Comparison of ENCODE assay signal across 10 mouse cellular contexts in genomic region chr4:123116640-123117039, GRCm38 (mm10). TPM values are rescaled to one million over a fixed set of nuclear protein-coding genes. Genes with fewer than 3 reads are reported as not detected.
A peak's percentile ranks its signal among the peaks of the same experiment; 100 is the strongest.
DNase-seq lines count a peak whose midpoint lies in the region; ATAC-seq and TF ChIP-seq lines count a peak whose summit lies in the region.
"Not testable (repeated sequence)": the region's sequence is repeated elsewhere in the genome, so short reads cannot be mapped to it uniquely, and the experiment has no call there.
"Had no signal": no experiment of that assay in that cellular context is flagged by ENCODE, and none has a peak within 500 bp of the region (broad histone marks: within the 10 kb centered on the region; RNA-seq: fewer than 3 reads in every experiment).

No protein-coding gene starts in this region.

- TF ChIP-seq CTCF in olfactory bulb, adult 2 months (IDR thresholded peaks at IDR 0.05; ENCODE audit: insufficient read depth, low read depth, low read length): not testable (repeated sequence)

- WGBS in forebrain, embryonic 12.5 days: 28% methylated on average over 34 of the region's 42 CpGs
- WGBS in heart, embryonic 15.5 days: 11% methylated on average over 40 of the region's 42 CpGs
- 11% methylated on average over 35 of the region's 42 CpGs for WGBS in intestine, embryonic 16.5 days
- 16% methylated on average over 35 of the region's 42 CpGs for WGBS in midbrain, embryonic 10.5 days
- WGBS in olfactory bulb, adult 2 months: 16% methylated on average over 42 of the region's 42 CpGs

- not testable (repeated sequence) for H3K9ac ChIP-seq in forebrain, embryonic 12.5 days; heart, embryonic 15.5 days; intestine, embryonic 16.5 days (ENCODE audit: low read depth, low read length)

- peaks cover 22% of the 10 kb centered on the region for H3K27me3 ChIP-seq in forebrain, embryonic 12.5 days
- H3K27me3 ChIP-seq in heart, embryonic 15.5 days: peaks cover 26% of the 10 kb centered on the region
- not testable (repeated sequence) for H3K27me3 ChIP-seq in intestine, embryonic 16.5 days (replicated peaks; ENCODE audit: control insufficient read depth, insufficient read depth, low read length)
- H3K27me3 ChIP-seq in midbrain, embryonic 10.5 days (ENCODE audit: low read depth, poor library complexity, severe bottlenecking): peaks cover 35% of the 10 kb centered on the region

- intact Hi-C loops in left cerebral cortex, postnatal 25 days (cut with DNase I): not testable (repeated sequence)

- ATAC-seq in forebrain, embryonic 12.5 days (ENCODE audit: low FRiP score): peak; percentile 42; the same call in 1 of the 2 replicates
- ATAC-seq in heart, embryonic 15.5 days (replicated peaks; ENCODE audit: insufficient number of reproducible peaks, insufficient read depth, low FRiP score, low read depth): not testable (repeated sequence)
- ATAC-seq in intestine, embryonic 16.5 days: peak; percentile 21; the same call in 1 of the 2 replicates

- peak overlapping the region; percentile 31 for H3K4me3 ChIP-seq in forebrain, embryonic 12.5 days (replicated peaks)
- peak overlapping the region; percentile 41 for H3K4me3 ChIP-seq in heart, embryonic 15.5 days
- peak overlapping the region; percentile 10; the same call in 1 of the 2 replicates for H3K4me3 ChIP-seq in intestine, embryonic 16.5 days (ENCODE audit: low read length)
- H3K4me3 ChIP-seq in midbrain, embryonic 10.5 days: peak overlapping the region; percentile 49
- H3K4me3 ChIP-seq in olfactory bulb, adult 2 months (ENCODE audit: insufficient read depth, low read depth, low read length): peak overlapping the region; percentile 39

- DNase-seq in cerebellum, postnatal 14 days: peak; percentile 24 to 29
- DNase-seq in left cerebral cortex, postnatal 25 days (ENCODE audit: low spot score in 2 of 2): peak; percentile 16 to 24
- peak; percentile 26 for DNase-seq in midbrain, embryonic 10.5 days (ENCODE audit: low spot score)

- H3K27ac ChIP-seq in forebrain, embryonic 12.5 days; heart, embryonic 15.5 days; intestine, embryonic 16.5 days (ENCODE audit: low read length); midbrain, embryonic 10.5 days (replicated peaks); olfactory bulb, adult 2 months (ENCODE audit: insufficient read depth, low read depth, low read length): not testable (repeated sequence)

- TF ChIP-seq POLR2A in olfactory bulb, adult 2 months (IDR thresholded peaks at IDR 0.05; ENCODE audit: insufficient read depth, low read depth, low read length): not testable (repeated sequence)

- H3K4me2 ChIP-seq in forebrain, embryonic 12.5 days: peak overlapping the region; percentile 51
- H3K4me2 ChIP-seq in heart, embryonic 15.5 days: peak overlapping the region; percentile 66
- H3K4me2 ChIP-seq in intestine, embryonic 16.5 days (ENCODE audit: low read depth, low read length): peak overlapping the region; percentile 58

- H3K36me3 ChIP-seq in forebrain, embryonic 12.5 days (replicated peaks); heart, embryonic 15.5 days; intestine, embryonic 16.5 days (ENCODE audit: control insufficient read depth, insufficient read depth, low read length); midbrain, embryonic 10.5 days: not testable (repeated sequence)

- not testable (repeated sequence) for H3K9me3 ChIP-seq in forebrain, embryonic 12.5 days; heart, embryonic 15.5 days (replicated peaks); intestine, embryonic 16.5 days (ENCODE audit: control insufficient read depth, low read length); midbrain, embryonic 10.5 days (replicated peaks)

- not testable (repeated sequence) for H3K4me1 ChIP-seq in forebrain, embryonic 12.5 days; heart, embryonic 15.5 days (replicated peaks); intestine, embryonic 16.5 days (ENCODE audit: control insufficient read depth, insufficient read depth, low read length); olfactory bulb, adult 2 months (ENCODE audit: control insufficient read depth, insufficient read depth, low read length)
- H3K4me1 ChIP-seq in midbrain, embryonic 10.5 days: peaks cover 14% of the 10 kb centered on the region

RNA-seq across cellular contexts. Expression of gene Oxct2b, which starts 0.6 kb away (rescaled TPM):
- polyA plus RNA-seq in forebrain, embryonic 12.5 days (2016; fragmentation: Nextera tagmentation; extraction: Ambion mirVana): 0.15 and 0.17 TPM in 2 replicates
- not detected in 2 replicates for polyA plus RNA-seq in heart, embryonic 15.5 days (2015; fragmentation: Nextera tagmentation; extraction: Ambion mirVana)
- 0.13 TPM in 1 of 2 replicates, not detected in the other for polyA plus RNA-seq in intestine, embryonic 16.5 days (2015; fragmentation: Nextera tagmentation; extraction: Ambion mirVana)
- under 1 TPM in 1 of 2 experiments, not detected in 1; 0.25 TPM for total RNA-seq in left cerebral cortex, postnatal 25 days (2021)
- polyA plus RNA-seq in midbrain, embryonic 10.5 days (2016; fragmentation: Nextera tagmentation; extraction: Ambion mirVana): 0.07 TPM in 2 replicates
- not detected in 2 replicates for polyA plus RNA-seq in olfactory bulb, adult 2 months (2012; ENCODE audit: insufficient read depth, insufficient read length, low replicate concordance, missing spikeins)
- total RNA-seq: adrenal gland, postnatal 4 days; layer of hippocampus, postnatal 25 days had no signal
- polyA plus RNA-seq: CD4-positive, CD25-positive, alpha-beta regulatory T cell, adult 4 months had no signal

RNA-seq across cellular contexts. Expression of gene Bmp8b, which starts 11.7 kb away (rescaled TPM):
- polyA plus RNA-seq in forebrain, embryonic 12.5 days (2016; fragmentation: Nextera tagmentation; extraction: Ambion mirVana): 0.17 and 0.24 TPM in 2 replicates
- polyA plus RNA-seq in heart, embryonic 15.5 days (2015; fragmentation: Nextera tagmentation; extraction: Ambion mirVana): 0.15 and 0.36 TPM in 2 replicates
- 0.29 and 0.47 TPM in 2 replicates for polyA plus RNA-seq in intestine, embryonic 16.5 days (2015; fragmentation: Nextera tagmentation; extraction: Ambion mirVana)
- under 1 TPM in 1 of 2 experiments, not detected in 1; 0.27 TPM for total RNA-seq in left cerebral cortex, postnatal 25 days (2021)
- 0.07 and 0.09 TPM in 2 replicates for polyA plus RNA-seq in midbrain, embryonic 10.5 days (2016; fragmentation: Nextera tagmentation; extraction: Ambion mirVana)
- not detected in 2 replicates for polyA plus RNA-seq in olfactory bulb, adult 2 months (2012; ENCODE audit: insufficient read depth, insufficient read length, low replicate concordance, missing spikeins)

RNA-seq across cellular contexts. Expression of gene Ppie, which starts 23.1 kb away (rescaled TPM):
- 103 and 109 TPM in 2 replicates for polyA plus RNA-seq in forebrain, embryonic 12.5 days (2016; fragmentation: Nextera tagmentation; extraction: Ambion mirVana)
- polyA plus RNA-seq in heart, embryonic 15.5 days (2015; fragmentation: Nextera tagmentation; extraction: Ambion mirVana): 51.3 and 58.0 TPM in 2 replicates
- 76.1 and 84.1 TPM in 2 replicates for polyA plus RNA-seq in intestine, embryonic 16.5 days (2015; fragmentation: Nextera tagmentation; extraction: Ambion mirVana)
- total RNA-seq in left cerebral cortex, postnatal 25 days (2021): 10 to 100 TPM; 19.9 to 21.4 TPM
- 127 and 136 TPM in 2 replicates for polyA plus RNA-seq in midbrain, embryonic 10.5 days (2016; fragmentation: Nextera tagmentation; extraction: Ambion mirVana)
- polyA plus RNA-seq in olfactory bulb, adult 2 months (2012; ENCODE audit: insufficient read depth, insufficient read length, low replicate concordance, missing spikeins): not detected in 2 replicates

Comparison
In these comparisons a context has a peak if more than half of its experiments do, and no peak if none do; other contexts are left out.
1. RNA of gene Ppie, which starts 23.1 kb away (polyA plus RNA-seq): 127 to 136 TPM in midbrain, embryonic 10.5 days, 103 to 109 TPM in forebrain, embryonic 12.5 days, 76.1 to 84.1 TPM in intestine, embryonic 16.5 days and 51.3 to 58.0 TPM in heart, embryonic 15.5 days; not detected in olfactory bulb, adult 2 months; every median in the first group is over 10 times any median in the second.
2. Peak in every context shown above with its lines, with median percentiles within 50 percentile points of each other: DNase-seq, H3K4me2 ChIP-seq and H3K4me3 ChIP-seq.